Mouse (Mus musculus) layer of hippocampus, postnatal 14 days (tissue): ENCODE measurements around the gene Tfip11. TPM values are rescaled to one million over a fixed set of nuclear protein-coding genes. Genes with fewer than 3 reads are reported as not detected.

ENCODE experiments used
- DNase-seq, 2 experiments: peaks; one replicate each; pipeline ENCODE4 v3.0.0; 2021 to 2022; ENCODE audit warnings: low spot score in 2 of 2, mixed read lengths in 1 of 2
- long read RNA-seq, 2 experiments: library from polyadenylated mRNA; stranded (forward); transcript quantifications; one replicate each; pipeline ENCODE4 v2.0.0; 2021
- total RNA-seq, 2 experiments: library from RNA; stranded (reverse); gene quantifications; 2 replicates each; pipeline ENCODE4 v1.2.3; 2021

Gene Tfip11
- total RNA-seq, result 10 to 100 TPM; 34.9 to 36.8 TPM
- long read RNA-seq, experiment 1, transcript Tfip11-201 (14 exons, 3,560 nt), result major isoform, 23 of 34 reads
- long read RNA-seq, experiment 1, partial matches to known transcripts, result 6 of 34 reads
- long read RNA-seq, experiment 1, other reads (novel, unspliced or antisense), result 5 of 34 reads
- long read RNA-seq, experiment 2, transcript Tfip11-201 (14 exons, 3,560 nt), result major isoform, 32 of 48 reads
- long read RNA-seq, experiment 2, partial matches to known transcripts, result 8 of 48 reads
- long read RNA-seq, experiment 2, other reads (novel, unspliced or antisense), result 8 of 48 reads

DNA sequence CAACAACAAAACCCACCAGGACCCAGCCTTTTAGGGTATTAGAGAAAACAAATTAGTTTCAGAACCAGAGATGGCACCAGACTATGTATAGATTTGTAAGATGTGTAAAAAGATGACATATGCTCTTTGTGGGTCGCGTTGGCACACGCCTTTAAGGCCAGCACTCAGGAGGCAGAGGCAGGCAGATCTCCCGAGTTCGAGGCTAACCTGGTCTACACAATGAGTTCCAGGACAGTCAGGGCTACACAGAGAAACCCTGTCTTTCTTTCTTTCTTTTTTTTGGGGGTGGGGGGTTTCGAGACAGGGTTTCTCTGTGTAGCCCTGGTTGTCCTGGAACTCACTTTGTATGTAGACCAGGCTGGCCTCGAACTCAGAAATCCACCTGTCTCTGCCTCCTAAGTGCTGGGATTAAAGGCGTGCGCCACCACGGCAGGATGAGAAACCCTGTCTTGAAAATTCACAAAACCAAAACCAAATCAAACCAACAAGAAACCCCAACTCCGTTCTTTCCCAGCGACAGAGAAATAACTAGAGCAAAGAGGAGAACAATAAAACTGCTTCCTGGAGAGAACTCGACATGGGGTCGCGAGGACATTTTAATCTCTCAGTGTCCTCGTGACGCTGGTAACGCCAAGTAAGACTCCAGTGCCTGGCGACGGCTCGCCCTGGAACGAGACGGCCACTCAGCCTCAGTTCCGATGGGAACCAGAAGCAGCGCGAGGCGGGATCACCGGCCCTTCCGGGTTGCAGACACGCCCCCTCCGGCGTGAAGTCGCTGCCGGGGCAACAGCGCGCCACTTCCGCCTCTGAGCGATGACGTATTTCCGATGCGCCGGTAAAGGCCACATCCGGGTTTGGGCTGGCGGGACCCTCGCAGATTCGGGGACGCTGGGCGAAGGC, at the start of gene Tfip11:
Gene Tfip11, plus strand, starts transcription at position 813 of the 900 bp plus-strand sequence.
- peak; percentile 96 to 97 for DNase-seq

DNA sequence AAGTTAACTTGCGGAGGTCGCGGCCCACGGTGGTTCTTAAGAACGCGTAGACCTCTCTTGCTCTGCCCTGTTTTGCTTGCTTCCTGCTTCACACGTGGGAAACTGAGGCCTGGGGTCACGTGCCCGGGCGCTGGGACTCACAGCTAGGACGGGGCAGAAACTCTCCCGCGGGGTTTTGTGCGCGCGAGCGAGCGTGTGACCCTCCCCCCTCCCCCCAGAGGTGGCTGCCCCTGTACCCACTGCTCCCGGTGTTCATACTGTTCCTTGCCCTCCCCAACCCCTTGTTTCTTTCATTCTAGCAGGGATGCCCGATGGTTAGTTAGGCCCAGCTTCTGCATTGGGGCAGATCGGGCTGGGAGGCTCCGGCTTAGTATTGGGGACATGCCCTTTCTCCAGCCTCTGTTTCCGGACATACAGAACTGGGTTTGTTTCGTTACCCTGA, 49.2 kb upstream of the Tfip11 start:
- no peak for DNase-seq

DNA sequence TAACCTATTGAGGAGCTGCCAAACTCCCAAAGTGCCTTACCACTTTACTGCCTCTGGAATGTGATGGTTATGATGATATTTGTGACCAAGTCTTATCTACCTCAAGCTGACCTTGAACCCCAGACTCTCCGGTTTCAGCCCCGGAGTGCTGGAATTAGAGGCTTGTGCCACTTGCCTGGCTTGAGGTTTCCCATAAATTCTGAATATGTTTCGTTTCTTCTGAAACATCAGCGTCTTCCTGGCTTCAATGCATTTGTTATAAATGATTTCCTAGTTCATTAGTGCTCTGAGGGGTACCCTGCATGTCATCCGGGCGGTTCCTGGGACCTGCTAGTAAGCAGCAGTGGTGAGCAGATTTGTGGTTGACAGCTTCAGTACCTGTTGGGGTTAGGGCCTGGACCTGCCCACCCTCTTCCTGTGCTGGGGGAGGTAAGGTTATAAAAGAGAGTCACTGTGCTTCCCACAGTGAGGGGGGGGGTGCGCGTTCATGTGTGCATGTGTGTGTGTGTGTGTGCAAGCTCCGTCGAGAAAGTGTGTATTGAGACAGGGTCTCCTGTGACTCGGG, 48.2 kb upstream of the Tfip11 start:
- no peak for DNase-seq

DNA sequence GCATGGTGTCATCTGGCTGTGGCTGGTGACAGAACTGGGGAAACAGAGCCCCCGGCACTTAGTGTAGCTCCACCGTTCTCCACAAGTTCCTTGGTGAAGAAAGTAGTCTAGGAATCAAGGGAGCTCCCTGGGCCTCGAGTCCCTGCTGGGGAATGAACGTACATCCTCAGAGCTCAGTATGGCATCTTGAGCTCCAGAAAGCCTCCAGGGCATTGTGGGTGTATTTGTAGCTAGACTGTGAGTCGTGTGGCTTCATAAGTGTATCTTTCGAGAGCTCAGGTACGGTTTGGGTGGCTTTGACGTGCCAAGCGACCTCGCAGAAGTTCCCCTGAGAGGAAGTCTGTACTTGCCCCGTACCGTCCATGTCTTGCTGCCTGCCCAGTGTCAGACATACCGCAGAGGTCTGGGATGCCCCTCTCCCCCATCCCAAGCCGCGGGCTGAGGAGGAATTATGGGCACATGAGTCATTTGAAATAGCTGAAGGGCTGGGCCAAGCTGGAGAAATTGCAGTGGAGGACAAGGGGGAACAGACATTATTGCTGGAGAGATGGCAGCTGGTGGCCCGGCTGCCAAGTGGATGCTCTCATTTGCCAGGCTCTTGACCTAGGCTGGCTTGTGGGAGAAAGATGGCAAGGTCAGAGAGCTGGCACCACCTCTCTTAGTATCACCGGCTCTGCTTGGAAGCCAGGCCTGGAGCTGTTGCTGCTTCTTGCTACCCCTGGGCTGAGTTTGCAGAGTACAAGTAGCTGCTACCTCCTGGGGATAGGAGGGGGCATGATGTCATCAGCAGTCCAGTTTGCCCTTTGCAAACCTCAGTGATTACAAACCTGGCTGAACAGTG, 46.8 kb upstream of the Tfip11 start:
- no peak for DNase-seq

DNA sequence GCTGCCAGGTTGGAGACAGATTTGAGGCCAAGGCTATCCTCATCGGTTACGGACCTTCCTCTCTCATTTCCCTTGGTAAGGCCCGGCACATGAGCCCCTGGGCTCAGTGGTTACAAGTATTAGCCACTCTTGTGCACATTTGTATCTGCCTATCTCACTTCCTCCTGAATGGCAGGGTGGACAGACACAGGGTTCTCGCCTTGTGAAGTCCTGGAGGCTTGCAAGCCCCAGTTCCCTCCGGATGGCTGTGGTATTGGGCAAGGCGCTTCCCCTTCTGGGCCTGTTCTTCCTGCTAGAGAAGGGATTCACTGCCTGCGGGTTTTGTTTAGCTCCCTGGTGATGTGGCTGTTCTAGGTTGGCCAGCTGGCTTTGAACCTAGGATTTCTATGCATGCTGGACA, 46.0 kb upstream of the Tfip11 start:
- no peak for DNase-seq

DNA sequence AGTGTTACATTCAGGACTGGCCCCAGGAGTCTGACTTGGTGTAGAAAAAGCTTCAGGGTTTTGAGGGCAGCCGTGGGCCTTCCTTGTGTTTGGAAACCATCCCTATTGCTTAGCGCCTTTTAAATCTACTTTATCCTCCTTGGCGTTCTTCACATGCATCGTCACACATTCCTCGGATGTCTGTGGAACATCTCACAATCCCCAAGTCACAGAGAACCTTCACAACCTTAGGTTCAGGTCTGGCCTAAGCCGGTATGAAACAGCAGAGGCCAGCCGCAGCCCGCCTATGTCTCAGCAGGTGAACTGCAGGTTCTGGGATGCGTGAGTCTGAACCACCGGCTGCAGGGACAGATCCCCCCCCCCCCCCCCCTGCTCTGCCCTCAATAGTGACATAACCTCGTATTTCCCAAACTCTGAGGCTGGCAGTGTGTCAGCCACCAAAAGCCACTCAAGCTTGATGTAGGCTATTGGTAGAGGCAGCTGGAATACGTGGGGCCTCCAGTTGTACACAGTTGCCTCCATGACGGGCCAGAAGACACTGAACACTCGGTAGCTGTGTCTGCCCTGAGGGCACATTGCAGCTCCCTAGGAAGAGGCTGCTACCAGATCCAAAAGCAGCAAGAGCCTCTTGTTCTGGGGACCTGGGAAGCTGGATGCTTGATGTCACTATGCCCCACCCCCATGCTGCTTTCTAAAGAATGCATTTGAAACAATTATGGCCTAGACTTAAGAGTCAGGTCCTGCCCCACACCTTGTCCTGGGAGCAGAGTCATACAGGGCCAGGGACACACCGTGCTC, 45.1 kb upstream of the Tfip11 start:
- no peak for DNase-seq

DNA sequence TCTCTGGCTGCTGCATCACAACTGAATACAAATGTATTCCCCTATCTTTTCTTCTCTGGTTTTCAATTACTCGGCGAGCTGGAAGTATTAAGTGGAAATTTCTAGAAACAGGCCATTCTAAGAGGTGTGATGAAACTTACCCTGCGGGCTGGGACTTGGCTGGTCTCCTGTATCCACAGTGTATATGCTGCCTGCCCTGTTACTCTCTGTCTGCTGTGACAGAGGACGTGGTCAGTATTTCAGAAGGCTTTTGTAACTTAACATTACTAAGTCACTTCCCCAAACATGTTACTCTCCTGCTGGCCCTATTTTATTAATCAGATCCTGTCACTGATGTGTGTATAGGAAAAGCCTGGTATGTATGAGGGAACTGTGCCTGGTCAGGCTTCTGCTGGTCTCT, 44.5 kb upstream of the Tfip11 start:
- DNase-seq, result no peak

DNA sequence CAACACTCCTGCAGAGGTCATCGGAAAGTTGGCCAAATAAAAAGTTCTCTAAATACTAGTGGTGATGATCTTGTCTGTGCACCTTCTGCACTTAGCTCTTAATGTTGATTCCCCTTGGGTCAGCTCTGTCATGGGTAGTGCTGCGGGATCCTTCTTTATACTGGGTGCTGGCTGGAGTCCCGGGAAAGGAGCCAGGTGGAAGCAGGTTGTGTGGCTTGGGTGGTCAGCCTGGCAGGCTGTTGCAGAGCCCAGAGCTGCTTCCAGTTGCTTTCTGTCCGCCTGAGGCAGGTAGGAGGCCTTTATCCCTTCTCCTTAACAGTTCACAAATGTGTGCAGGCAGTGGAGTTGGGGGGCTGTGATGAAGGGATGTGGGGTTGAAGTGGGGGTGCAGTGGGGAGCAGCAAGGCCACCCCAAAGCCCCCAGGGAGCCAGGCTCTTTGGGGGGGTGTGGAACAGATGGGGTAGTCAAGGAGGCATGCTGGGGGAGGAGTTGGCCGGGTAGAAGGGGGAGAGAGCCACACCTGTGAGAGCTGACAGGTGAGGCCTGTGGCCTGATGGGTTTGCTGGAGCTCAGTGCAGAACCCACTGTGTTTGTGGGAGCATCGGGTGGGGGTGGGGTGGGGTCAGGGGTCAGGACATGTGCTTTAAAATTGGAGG, 43.9 kb upstream of the Tfip11 start:
- DNase-seq, result no peak

DNA sequence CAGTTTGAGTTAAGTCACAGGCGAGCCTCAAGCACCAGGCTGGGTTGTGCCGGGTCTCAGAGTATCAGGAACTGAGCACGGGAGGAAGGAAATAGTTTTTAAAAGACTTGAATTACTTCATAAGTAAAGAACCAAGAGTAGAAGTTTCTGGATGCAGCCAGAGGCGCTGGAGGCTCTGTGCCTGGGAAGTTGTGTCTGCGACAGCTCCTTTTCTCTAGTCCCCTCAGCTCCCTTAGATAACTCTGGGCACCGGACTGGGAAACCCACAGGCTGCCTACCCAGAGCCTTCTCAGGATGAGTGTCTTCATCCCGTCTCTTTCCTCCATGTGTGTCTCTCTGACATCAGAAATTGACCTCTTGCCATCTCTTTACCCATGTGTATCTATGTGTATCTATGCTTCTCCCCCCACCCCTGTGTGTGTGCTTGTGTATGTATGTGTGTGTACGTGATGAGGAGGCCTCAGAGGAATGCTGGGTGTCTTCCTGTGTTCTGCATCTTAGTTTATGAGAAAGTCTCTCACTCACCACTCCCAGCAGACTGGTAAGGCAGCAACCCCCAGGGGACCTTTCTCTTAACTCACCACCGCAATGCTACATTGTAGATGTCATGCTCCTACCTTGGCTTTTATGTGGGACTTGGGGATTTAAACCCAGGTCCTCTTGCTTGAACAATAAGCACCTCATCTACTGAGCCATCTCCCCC, 43.2 kb upstream of the Tfip11 start:
- DNase-seq, result no peak

DNA sequence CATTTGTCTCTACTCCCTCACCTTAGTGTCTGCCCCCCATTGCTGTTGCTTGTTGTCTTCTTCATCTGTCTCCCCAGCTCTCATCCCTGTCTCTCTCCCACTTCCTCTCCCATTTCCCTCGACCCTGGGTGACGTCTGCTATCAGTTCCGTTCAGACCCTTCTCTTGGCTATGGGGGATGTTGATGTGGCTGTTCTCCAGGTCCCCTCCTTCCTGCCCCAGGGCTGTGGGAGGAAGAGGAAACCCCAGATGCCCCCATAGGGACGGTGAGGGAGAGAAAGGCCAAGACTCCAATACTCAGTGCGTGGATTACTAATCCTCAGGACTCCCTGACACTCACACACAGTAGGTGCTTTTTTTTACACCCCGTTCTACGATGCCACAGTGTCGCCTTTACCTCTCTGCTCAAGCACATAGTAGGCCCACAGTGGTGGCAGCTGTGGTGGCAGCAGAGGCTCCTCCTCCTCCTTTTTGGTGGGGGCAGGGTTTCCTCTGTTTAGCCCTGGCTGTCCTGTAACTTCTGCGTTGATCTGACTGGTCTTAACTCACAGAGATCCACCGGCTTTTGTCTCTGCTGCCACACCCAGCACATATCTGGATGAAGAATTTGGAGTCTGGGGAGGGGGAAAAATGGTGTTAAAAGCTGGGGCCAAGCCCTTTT, 42.5 kb upstream of the Tfip11 start:
- no peak for DNase-seq

DNA sequence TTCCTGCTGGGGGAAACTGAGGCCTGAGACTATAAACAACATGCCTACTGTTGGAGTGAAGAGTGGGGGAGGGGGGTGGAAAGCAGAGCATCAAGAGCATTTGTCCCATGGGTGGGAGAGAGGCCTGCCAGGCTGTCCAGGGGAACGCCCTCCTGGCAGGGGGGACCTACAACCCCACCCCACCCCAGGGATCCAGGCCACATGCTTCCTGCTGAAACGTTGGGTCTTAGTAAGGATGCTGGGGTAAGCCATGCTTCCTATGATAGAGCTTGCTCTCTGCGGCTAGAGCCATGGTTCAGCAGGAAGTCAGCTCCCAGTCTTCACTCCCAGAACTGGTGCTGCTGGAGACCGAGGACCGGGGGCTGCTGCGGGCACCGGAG, 42.0 kb upstream of the Tfip11 start:
- no peak for DNase-seq

DNA sequence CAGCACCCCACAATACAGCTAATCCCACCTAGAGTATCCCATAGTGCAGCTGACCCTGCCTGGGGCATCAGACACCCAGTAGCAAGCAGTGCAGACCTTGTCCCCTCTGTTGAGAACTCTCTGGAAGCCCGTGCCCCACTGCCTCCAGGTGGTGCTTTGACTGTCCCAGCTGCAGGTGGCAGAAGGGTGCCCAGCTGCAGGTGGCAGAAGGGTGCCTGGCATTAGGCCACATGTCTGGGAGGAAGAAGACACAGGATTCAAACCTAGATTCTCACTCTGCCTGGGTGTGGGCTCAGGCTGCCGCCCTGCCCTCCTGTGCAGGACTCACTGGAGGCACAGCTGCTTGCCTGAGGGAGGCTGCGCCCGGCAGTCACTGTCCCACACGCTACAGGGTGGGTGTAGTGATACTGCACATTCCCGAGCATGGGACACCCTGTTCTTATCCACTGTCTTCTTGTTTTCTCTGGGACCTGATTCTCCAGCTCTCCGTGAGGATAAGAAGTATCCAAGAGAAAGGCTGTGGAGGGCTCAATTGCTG, 40.5 kb upstream of the Tfip11 start:
- no peak for DNase-seq

DNA sequence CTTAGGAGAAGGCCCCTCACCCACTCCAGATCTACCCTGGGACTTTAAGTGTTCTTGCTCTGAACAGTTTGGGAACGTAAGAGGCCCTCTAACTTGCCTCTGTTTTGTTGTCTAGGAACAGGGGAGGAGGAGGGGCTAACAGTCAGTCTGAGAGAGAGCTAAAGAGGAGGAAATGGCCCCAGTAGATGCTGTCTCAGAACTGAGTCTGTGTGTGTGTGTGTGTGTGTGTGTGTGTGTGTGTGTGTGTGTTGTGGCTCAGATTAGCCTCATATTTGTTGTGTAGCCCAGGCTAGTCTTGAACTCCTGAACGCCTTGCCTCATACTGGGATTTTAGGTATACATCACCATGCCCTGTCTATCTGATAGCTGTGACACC, 39.6 kb upstream of the Tfip11 start:
- DNase-seq, result no peak

DNA sequence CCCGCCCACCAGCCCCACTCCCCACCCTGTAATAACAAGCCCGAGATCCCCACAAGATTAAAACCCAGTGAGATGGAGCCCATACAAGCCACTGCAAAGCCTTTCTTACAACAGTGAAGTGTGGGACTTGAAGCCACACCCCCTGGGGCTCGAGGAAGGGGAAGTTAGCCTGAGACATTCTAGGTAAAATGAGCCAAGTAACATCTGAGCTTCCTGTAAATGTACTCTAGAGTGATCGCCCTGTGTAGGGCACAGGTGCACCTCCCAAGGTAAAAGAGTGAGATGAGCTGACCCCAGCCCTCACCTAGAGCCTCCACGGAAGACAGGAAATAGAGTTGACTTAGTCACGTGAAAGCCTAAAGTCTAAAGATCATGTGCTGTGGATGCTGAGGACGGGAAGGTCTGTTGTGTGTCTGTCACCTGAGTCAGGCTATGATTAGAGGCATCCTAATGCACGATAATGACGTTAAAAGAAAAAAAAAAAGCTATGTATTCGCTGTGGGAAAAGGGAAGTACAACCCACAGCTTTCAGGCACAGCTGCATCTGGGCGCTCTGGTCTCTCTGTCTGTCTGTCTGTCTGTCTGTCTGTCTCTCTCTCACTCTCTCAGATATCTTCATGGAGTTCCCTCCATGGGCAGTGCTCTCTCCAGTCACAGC, 39.0 kb upstream of the Tfip11 start:
- no peak for DNase-seq

DNA sequence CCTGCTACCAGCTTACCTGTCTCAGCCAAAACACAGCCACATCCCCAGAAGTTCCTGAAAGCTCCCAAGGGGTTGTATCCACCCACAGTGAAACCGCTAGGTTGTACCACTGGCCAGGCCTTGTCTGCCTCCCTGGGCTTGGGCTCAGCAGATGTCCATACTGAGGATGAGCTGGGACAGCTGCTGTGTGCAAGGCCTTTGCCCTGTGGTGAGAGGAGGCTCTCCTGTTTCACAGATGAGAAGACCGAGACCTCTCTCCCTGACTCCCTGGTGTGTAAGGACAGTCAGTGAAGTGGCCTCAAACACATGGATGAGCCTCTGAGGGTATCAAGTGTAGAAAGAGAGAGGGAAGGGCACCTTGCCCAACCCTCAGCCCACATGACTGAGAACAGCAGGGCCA, 38.5 kb upstream of the Tfip11 start:
- no peak for DNase-seq

DNA sequence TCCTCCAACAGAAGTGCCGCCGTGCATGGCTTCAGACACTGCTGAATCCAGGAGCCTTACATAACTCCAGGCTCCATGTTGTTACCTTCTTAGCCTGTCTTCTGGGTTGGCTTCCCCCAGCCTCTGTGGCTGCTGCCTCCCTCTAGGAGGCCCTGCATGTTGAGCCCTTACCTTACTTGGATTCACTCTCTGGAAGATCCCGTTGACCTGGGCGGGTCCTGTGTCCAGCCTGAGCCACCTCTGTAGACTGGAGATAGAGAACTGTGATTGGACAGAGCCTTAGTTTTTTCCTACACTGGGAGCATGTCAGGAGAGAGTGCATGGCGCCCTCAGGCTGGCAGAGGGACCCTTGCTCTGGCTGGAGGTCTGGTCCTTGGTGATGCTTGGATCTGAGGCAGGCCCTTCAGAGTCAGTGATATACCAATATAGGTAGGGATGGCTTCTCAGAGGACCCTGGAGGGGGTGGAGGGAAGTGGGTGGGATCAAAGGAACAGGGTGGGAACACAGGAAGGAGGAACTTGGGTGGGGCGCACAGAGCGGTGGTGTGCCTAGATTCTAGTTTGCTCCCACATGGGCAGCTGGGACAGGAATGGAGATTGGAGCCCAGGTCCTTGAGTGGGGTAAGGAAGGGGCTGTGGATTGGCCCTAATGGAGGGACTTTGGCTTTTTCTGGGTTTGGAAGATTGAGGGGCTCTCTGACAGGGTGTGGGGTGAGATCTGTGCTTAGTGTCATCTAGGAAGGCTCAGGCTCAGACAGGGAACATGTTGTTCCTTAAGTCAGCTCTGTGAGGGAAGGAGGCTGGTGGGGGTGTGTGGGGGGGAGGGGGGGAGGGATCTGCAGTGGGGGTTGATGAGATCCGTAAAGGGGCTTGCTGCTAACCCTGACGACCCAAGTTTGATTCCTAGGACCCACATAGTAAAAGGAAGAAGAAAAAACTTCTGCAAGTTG, 37.7 kb upstream of the Tfip11 start:
- DNase-seq, result no peak

DNA sequence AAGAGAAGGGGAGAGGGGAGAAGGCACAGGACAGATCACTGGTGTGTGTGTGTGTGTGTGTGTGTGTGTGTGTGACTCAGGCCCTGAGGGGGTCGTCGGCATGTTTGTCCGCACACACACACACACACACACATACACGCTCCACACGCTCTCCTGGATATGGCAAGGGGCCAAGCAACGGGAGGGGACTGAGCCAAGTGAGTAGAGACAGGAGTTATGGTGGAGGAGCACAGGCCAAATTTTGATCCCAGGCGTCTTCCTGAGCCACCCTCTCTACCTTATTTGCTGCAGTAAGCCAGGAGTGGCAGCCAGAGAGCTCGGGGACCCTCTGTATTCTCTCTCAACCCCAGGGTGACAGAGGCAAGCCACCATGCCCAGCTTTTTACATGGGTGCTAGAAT, 36.9 kb upstream of the Tfip11 start:
- no peak for DNase-seq
